21 mouse cellular contexts compared by ENCODE assay signal in the genomic region with DNA sequence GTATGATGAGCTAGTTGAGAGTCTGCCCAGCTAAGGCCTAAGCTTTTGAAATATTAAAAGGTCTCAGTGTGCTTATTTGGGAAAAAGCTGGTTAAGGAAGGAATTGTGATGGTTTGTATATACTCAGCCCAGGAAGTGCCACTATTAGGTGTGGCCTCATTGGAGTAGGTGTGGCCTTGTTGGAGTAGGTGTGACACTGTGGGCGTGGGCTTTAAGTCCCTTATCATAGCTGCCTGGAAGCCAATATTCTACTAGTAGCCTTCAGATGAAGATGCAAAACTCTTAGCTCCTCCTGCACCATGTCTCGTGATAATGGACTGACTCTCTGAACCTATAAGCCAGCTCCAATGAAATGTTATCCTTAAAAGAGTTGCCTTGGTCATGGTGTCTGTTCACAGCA.
"Had no signal": no experiment of that assay in that cellular context is flagged by ENCODE, and none has a peak within 500 bp of the region (broad histone marks: within the 10 kb centered on the region; RNA-seq: fewer than 3 reads in every experiment).

No protein-coding gene starts in this region.

- H3K9ac ChIP-seq: intestine, embryonic 15.5 days; limb, embryonic 13.5 days; lung, embryonic 14.5 days; midbrain, embryonic 12.5 days; midbrain, embryonic 15.5 days; neural tube, embryonic 12.5 days; neural tube, embryonic 15.5 days; stomach, embryonic 15.5 days had no signal

- H3K4me1 ChIP-seq: midbrain, embryonic 15.5 days; stomach, embryonic 15.5 days had no signal

- H3K27ac ChIP-seq: intestine, embryonic 15.5 days; layer of hippocampus, adult 2 months; limb, embryonic 10.5 days; limb, embryonic 13.5 days; macrophage; midbrain, embryonic 12.5 days; midbrain, embryonic 15.5 days; neural tube, embryonic 12.5 days; neural tube, embryonic 15.5 days; stomach, embryonic 15.5 days had no signal

- ATAC-seq: intestine, embryonic 15.5 days; lung, postnatal 0 days; midbrain, embryonic 15.5 days had no signal

- H3K4me2 ChIP-seq: intestine, embryonic 15.5 days; limb, embryonic 13.5 days; lung, embryonic 14.5 days; midbrain, embryonic 12.5 days; midbrain, embryonic 15.5 days; neural tube, embryonic 12.5 days; neural tube, embryonic 15.5 days; stomach, embryonic 15.5 days had no signal

- DNase-seq: kidney, adult 11 months; kidney, adult 8-10 months; kidney, postnatal 14 days; kidney, postnatal 4 days; layer of hippocampus, adult 9-11 months; lung, embryonic 14.5 days; right cerebral cortex, adult 18-20 months; right cerebral cortex, postnatal 25 days; spleen, adult 18-20 months; thymus, postnatal 25 days had no signal

- H3K36me3 ChIP-seq: intestine, embryonic 15.5 days; limb, embryonic 10.5 days; limb, embryonic 13.5 days; midbrain, embryonic 12.5 days; midbrain, embryonic 15.5 days; neural tube, embryonic 12.5 days; neural tube, embryonic 15.5 days; stomach, embryonic 15.5 days had no signal

- H3K9me3 ChIP-seq: intestine, embryonic 15.5 days; limb, embryonic 10.5 days; limb, embryonic 13.5 days; midbrain, embryonic 12.5 days; midbrain, embryonic 15.5 days; neural tube, embryonic 12.5 days; neural tube, embryonic 15.5 days; stomach, embryonic 15.5 days had no signal

- H3K27me3 ChIP-seq: limb, embryonic 13.5 days; midbrain, embryonic 15.5 days; neural tube, embryonic 12.5 days; neural tube, embryonic 15.5 days; stomach, embryonic 15.5 days had no signal

- H3K4me3 ChIP-seq: intestine, embryonic 15.5 days; layer of hippocampus, adult 2 months; limb, embryonic 10.5 days; limb, embryonic 13.5 days; midbrain, embryonic 12.5 days; midbrain, embryonic 15.5 days; neural tube, embryonic 12.5 days; neural tube, embryonic 15.5 days; stomach, embryonic 15.5 days had no signal
